Mouse (Mus musculus): ENCODE data around the gene Gm49325.

- no peak for TF ChIP-seq TAL1 (conservative IDR thresholded peaks at IDR 0.05; ENCODE audit: low read depth, low read length)
- TF ChIP-seq CTCF (IDR thresholded peaks at IDR 0.05; ENCODE audit: low read depth, low read length): no peak
- TF ChIP-seq POLR2AphosphoS5 (IDR thresholded peaks at IDR 0.05; ENCODE audit: insufficient replicate concordance, low read depth, low read length): no peak
- no peak for TF ChIP-seq GATA2 (IDR thresholded peaks at IDR 0.05; ENCODE audit: borderline replicate concordance, low read depth, low read length)
- TF ChIP-seq GATA1 (IDR thresholded peaks at IDR 0.05; ENCODE audit: borderline replicate concordance, low read length): no peak
Measured at GRCm38 (mm10) chr10:77608589-77608988, 2.6 kb downstream of the Gm49325 start.

Measured in G1E (cell line).